ENCODE assay signal across 10 mouse cellular contexts in genomic region chr15:93283349-93283748, GRCm38 (mm10). TPM values are rescaled to one million over a fixed set of nuclear protein-coding genes. Genes with fewer than 3 reads are reported as not detected.
A peak's percentile ranks its signal among the peaks of the same experiment; 100 is the strongest.
DNase-seq lines count a peak whose midpoint lies in the region; ATAC-seq lines count a peak whose summit lies in the region.
"Had no signal": no experiment of that assay in that cellular context is flagged by ENCODE, and none has a peak within 500 bp of the region (broad histone marks: within the 10 kb centered on the region; RNA-seq: fewer than 3 reads in every experiment).

No protein-coding gene starts in this region.

- no peaks in the 10 kb centered on the region for H3K4me1 ChIP-seq in midbrain, embryonic 11.5 days (ENCODE audit: control insufficient read depth, insufficient read depth, low read length)
- no peaks in the 10 kb centered on the region for H3K4me1 ChIP-seq in midbrain, embryonic 13.5 days (replicated peaks)
- no peaks in the 10 kb centered on the region for H3K4me1 ChIP-seq in intestine, embryonic 15.5 days (replicated peaks)
- H3K4me1 ChIP-seq: neural tube, embryonic 13.5 days had no signal

- no peaks in the 10 kb centered on the region for H3K9me3 ChIP-seq in midbrain, embryonic 11.5 days (ENCODE audit: control insufficient read depth, low read length)
- H3K9me3 ChIP-seq in midbrain, embryonic 13.5 days = no peaks in the 10 kb centered on the region
- no peaks in the 10 kb centered on the region for H3K9me3 ChIP-seq in intestine, embryonic 15.5 days
- H3K9me3 ChIP-seq: G1E; neural tube, embryonic 13.5 days had no signal

- no peaks in the 10 kb centered on the region for H3K27me3 ChIP-seq in midbrain, embryonic 11.5 days (ENCODE audit: control insufficient read depth, insufficient read depth, low read length)
- no peaks in the 10 kb centered on the region for H3K27me3 ChIP-seq in midbrain, embryonic 13.5 days
- H3K27me3 ChIP-seq in intestine, embryonic 15.5 days (replicated peaks) = no peaks in the 10 kb centered on the region
- H3K27me3 ChIP-seq: neural tube, embryonic 13.5 days had no signal

- ATAC-seq in midbrain, embryonic 11.5 days (ENCODE audit: low FRiP score) = no peak
- ATAC-seq in midbrain, embryonic 13.5 days = no peak
- ATAC-seq in megakaryocyte progenitor cell, adult 5-6 weeks (replicated peaks; ENCODE audit: poor library complexity) = peak; percentile 72
- ATAC-seq in intestine, embryonic 15.5 days = no peak

- no peak overlapping the region for H3K4me2 ChIP-seq in midbrain, embryonic 11.5 days
- no peak overlapping the region for H3K4me2 ChIP-seq in midbrain, embryonic 13.5 days (replicated peaks)
- H3K4me2 ChIP-seq in intestine, embryonic 15.5 days (replicated peaks) = no peak overlapping the region
- H3K4me2 ChIP-seq: neural tube, embryonic 13.5 days had no signal

- WGBS in midbrain, embryonic 11.5 days = 69% methylated on average over 11 of the region's 11 CpGs
- WGBS in midbrain, embryonic 13.5 days = 67% methylated on average over 11 of the region's 11 CpGs
- WGBS in intestine, embryonic 15.5 days = 78% methylated on average over 11 of the region's 11 CpGs

- H3K27ac ChIP-seq in midbrain, embryonic 11.5 days (ENCODE audit: low read depth, low read length) = no peak overlapping the region
- no peak overlapping the region for H3K27ac ChIP-seq in midbrain, embryonic 13.5 days
- no peak overlapping the region for H3K27ac ChIP-seq in intestine, embryonic 15.5 days
- H3K27ac ChIP-seq: neural tube, embryonic 13.5 days had no signal

- peak; percentile 51 to 63 for DNase-seq in cerebellum, postnatal 10 days
- DNase-seq in cerebellum, postnatal 36 days = no peak
- DNase-seq in midbrain, embryonic 11.5 days (ENCODE audit: low spot score, missing footprints) = peak; percentile 84
- DNase-seq in c-Kit-positive CD71-positive TER-119-positive erythroid progenitor cells, embryonic 14.5 days (ENCODE audit: low spot score) = peak; percentile 53
- DNase-seq in left cerebral cortex, adult 9 months (ENCODE audit: low spot score in 2 of 2) = no peak

- no peak overlapping the region for H3K9ac ChIP-seq in midbrain, embryonic 11.5 days (ENCODE audit: low read length)
- H3K9ac ChIP-seq in midbrain, embryonic 13.5 days (replicated peaks) = no peak overlapping the region
- no peak overlapping the region for H3K9ac ChIP-seq in intestine, embryonic 15.5 days
- H3K9ac ChIP-seq: neural tube, embryonic 13.5 days had no signal

- H3K36me3 ChIP-seq in midbrain, embryonic 11.5 days (ENCODE audit: control insufficient read depth, insufficient read depth, low read length) = no peaks in the 10 kb centered on the region
- H3K36me3 ChIP-seq in midbrain, embryonic 13.5 days = peaks cover 18% of the 10 kb centered on the region
- H3K36me3 ChIP-seq in intestine, embryonic 15.5 days = no peaks in the 10 kb centered on the region

- H3K4me3 ChIP-seq in midbrain, embryonic 11.5 days (ENCODE audit: low read depth, low read length) = no peak overlapping the region
- no peak overlapping the region for H3K4me3 ChIP-seq in midbrain, embryonic 13.5 days (replicated peaks)
- no peak overlapping the region for H3K4me3 ChIP-seq in intestine, embryonic 15.5 days (replicated peaks)
- H3K4me3 ChIP-seq: neural tube, embryonic 13.5 days had no signal

RNA-seq across cellular contexts. Expression of gene Gxylt1, which starts 8.4 kb away (rescaled TPM):
- 11.4 and 14.1 TPM in 2 replicates for polyA plus RNA-seq in midbrain, embryonic 11.5 days (2014; fragmentation: Nextera tagmentation; extraction: Ambion mirVana)
- polyA plus RNA-seq in midbrain, embryonic 13.5 days (2015; fragmentation: Nextera tagmentation; extraction: Ambion mirVana) = 8.7 and 9.3 TPM in 2 replicates
- total RNA-seq in megakaryocyte progenitor cell, adult 5-6 weeks (2015) = 24.4 and 26.4 TPM in 2 replicates
- total RNA-seq in megakaryocyte progenitor cell, adult 5-6 weeks (2017) = 36.5 and 42.5 TPM in 2 replicates
- polyA plus RNA-seq in intestine, embryonic 15.5 days (2015; fragmentation: Nextera tagmentation; extraction: Ambion mirVana) = 10.2 and 10.8 TPM in 2 replicates

RNA-seq across cellular contexts. Expression of gene Yaf2, which starts 53.4 kb away (rescaled TPM):
- polyA plus RNA-seq in midbrain, embryonic 11.5 days (2014; fragmentation: Nextera tagmentation; extraction: Ambion mirVana) = 127 and 131 TPM in 2 replicates
- 91.3 and 97.4 TPM in 2 replicates for polyA plus RNA-seq in midbrain, embryonic 13.5 days (2015; fragmentation: Nextera tagmentation; extraction: Ambion mirVana)
- 50.3 and 63.2 TPM in 2 replicates for total RNA-seq in megakaryocyte progenitor cell, adult 5-6 weeks (2015)
- total RNA-seq in megakaryocyte progenitor cell, adult 5-6 weeks (2017) = 25.0 and 30.3 TPM in 2 replicates
- 69.0 and 73.6 TPM in 2 replicates for polyA plus RNA-seq in intestine, embryonic 15.5 days (2015; fragmentation: Nextera tagmentation; extraction: Ambion mirVana)

Comparison
In these comparisons a context has a peak if more than half of its experiments do, and no peak if none do; other contexts are left out.
1. DNase-seq: peak in cerebellum, postnatal 10 days (2 of 2), midbrain, embryonic 11.5 days (single experiment) and c-Kit-positive CD71-positive TER-119-positive erythroid progenitor cells, embryonic 14.5 days (single experiment); none in cerebellum, postnatal 36 days (0 of 2) and left cerebral cortex, adult 9 months (0 of 2).